Mouse (Mus musculus): ENCODE results near the gene Il1r1.

Gene Il1r1

DNA sequence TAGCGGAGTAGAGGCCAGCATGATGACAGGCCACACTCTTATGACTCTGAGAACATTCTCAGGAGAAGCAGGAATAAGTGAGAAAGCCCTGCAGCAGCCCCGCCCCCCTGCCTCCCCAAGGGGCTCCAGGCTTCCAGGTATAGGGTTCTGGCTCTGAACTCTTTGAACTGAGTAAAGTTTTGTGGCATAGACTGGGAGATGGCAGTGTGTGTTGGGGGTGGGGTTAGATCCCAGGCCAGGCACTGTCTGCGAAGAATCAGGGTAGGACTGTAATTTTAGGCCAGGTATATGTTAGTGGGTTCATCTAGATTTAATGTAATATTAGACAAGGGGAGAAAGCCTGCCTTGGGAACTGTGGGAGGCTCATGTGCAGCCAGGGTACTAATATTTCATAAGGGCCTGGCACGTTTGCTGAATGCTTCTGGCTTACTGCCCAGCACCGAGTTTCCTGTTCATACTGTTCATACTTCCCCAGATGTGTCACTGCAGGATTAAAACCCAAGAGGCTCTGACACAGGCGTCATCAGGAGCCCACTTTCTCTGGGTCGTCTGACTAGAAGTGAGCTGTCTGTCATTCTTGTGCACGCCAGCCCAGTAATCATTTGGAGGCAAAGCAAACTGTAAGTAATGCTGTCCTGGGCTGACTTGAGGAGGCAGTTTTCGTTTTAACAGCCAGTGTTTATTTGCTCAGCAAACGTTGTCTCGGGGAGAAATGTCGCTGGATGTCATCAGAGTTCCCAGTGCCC, at the start of gene Il1r1:
TSS of gene Il1r1 (plus strand) at position 542 of the 746 bp plus-strand sequence.
- peak; percentile 87 to 88 for DNase-seq

DNA sequence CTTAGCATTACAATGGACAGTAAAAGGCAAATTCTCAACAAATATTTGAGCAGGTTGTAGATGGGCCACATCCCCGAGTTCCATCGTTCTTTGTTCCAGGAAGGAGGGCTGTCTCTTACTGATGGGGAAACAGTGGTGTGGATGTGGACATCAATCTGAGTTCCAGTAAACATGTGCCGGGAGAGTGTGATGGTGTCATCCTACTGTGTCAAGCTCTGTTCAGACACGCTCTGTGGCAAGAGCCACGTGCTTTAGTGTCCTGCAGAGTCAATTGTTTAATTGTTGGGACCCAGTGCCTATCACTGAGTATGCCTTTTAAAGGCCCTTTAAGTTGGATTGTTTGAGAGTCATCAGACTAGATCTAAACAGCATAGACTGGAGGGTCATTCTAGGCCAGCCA, 49.8 kb upstream of the Il1r1 start:
- DNase-seq: no peak

DNA sequence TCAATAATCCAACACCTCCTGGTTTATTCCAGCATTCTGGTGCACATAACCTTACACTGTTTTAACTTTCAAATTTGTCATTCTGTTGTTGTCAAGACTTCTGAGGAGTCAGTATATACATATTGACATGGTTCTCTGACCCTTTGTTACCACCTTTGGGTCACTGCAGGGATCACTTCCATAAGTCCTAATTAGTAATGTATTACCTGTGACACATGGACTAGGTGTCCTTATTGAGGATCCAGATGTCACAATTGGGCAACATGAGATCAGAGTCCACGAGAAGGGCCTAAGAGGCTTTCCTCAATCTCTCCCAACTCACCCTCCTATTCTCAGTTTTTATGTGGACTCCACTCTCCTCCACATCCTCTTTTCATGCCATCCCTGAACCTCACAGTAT, 49.1 kb upstream of the Il1r1 start:
- no peak for DNase-seq

DNA sequence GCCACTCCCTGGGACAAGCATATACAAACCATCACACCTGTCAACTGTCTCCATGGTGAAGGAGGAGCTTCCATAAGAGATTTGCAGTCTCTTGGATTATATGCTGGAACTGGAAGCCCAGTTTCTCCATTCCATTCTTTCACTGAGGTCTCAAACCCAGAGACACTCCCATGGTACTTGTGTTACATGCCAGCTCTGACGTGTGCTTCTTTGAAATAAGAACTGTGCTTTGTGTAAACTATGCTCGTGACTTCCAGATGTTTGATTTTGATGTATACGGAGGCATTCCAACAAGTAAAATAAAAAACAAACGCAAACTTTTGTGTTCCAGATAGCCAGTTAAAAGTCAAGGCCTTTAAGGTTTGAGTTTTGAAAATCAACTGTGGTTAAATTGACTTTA, 45.8 kb upstream of the Il1r1 start:
- DNase-seq: no peak

DNA sequence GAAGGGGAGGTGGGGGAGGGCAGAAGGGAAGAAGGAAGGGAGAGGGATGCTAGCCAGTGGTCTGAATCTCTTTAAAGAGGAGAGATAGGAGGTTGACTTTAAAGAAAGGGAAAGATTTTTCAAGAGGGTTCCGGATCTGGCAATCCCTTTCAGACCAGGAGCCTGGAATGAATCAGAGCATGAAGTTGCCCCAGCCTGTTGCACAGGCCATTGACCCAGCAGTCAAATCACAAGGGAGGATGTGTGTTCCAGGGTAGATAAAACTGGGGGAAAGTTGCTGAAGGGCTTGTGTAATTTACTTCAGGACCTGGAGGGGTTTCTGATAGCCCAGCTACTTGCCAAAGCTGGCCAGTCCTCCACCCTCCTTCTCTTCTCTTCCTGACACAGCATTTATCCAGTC, 45.4 kb upstream of the Il1r1 start:
- no peak for DNase-seq

DNA sequence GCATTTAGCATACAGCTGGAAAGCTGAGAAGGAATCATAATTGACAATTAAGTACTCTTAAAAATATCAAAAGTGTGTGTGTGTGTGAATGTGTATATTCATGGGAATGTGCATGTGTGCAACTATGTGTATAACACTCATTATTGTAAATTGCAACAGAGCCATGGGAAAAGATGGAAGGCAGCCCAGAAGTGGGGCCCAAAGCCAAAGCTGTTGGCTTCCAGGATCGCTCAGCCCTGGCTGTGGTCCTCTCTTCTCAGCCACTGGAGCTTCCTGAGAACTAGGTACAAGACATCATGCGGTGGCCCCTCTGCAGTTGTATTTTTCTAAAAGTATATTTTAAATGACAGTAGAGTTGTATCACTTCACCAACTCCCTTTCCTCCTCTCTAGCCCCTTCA, 44.0 kb upstream of the Il1r1 start:
- peak; percentile 33 to 58 for DNase-seq

DNA sequence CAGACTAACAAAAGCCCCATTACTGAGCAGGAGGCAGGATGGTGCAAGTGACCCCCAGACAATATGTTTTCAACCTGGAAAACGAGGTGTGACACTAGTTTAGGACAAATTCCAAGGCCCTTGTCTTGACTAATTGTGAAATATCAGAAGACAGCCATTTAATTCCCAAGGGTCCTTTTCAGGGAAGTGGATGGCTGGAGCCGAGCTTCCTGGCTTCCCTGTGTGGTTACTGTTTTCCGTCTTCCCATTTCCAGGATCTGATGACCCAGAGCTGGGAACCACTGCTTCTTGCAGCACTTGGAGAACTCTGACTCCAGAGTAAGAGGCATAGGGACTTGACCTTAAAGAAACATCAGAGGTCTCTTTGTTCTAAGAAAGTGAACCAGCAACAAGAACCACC, 43.2 kb upstream of the Il1r1 start:
- DNase-seq: no peak

DNA sequence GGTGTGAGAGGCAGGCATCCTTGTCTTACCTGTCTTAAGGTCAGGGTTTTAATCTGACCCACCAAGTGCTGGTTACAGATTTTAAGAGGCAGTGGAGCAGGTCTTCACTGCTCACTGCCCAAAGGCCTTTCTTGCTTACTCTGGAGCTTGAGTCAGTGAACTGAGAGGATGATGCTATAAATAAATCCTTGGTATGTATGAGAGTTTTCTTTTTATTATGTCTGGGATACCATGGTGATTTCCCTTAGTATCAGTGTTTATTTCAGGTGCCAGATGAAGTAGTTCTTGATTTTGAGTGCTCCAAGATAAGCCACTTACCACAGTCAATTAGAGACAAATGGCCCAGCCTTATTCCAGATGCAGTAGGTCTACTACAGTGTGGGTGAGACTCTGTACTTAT, 41.5 kb upstream of the Il1r1 start:
- DNase-seq: no peak

DNA sequence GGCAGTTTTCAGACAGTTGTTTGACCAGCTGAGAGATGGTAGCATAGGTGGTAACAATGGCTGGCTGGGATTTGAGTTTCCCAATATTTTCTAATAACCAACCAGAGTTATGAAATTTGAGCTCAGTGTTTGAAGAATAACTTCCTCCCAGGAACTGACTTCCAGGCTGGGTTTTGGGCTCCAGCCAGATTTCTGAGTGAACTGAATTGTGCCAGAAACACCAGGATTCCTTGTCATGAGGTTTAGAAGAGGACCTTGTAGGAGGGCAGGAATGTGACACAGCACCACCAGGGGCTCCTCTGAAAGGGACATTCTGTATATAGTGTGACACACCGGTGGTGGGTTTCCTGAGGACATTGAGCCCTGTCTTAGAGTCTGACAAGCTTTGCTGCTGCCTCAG, 36.9 kb upstream of the Il1r1 start:
- DNase-seq: peak; percentile 81

DNA sequence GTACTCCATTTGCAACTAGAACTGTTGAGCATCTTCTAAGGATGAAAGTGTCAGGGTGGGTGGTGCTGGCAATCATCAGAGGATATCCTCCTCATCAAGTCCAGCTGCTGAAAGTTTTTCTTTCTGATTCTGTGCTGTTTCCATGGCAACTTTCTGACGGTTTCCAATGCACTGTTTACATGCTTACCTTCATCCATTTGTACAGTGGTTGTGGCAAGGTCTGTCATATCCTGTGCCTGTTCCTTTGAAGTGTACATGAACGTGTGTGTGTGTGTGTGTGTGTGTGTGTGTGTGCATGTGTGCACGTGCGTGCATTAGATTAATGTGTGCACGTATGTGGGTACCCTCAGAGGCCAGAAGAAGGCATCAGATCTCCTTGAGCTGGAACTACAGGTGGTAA, 34.9 kb upstream of the Il1r1 start:
- no peak for DNase-seq

DNA sequence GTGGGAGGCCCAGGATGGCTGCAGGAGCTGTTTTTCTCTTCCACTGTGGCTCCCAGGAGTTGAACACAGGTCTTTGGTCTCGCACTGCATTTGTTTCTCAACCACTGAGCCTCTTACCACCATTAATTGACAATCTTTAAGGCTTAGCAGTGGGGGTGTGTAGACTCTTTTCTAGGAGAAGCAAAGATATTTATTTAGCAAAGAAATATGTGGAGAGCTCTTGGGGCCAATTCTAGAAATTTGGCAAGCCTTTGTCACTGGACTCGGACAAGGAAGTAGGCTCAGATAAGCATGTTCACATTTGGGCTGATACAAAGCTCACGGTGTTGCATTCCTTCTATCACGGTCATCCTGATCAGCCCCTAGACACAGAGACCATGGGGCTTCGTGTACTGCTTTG, 34.0 kb upstream of the Il1r1 start:
- DNase-seq: no peak

DNA sequence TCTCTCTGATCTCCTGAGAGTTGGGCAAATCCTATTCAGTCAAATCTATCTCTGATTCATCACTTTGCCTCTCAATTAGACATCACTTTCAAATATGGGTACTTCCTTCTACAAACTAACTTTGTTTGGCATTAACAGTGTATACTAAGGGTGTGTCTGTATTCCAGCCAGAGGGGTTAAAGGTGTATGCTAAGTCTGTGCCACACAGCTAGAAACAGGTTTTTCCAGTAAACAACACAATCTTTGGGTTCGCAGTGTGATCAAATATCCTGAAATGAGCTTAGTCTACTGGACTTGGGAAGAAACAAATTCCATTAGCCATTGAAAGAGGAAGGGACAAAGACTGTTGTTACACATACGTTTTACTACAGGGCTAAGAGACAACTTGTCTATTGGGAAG, 30.6 kb upstream of the Il1r1 start:
- no peak for DNase-seq

DNA sequence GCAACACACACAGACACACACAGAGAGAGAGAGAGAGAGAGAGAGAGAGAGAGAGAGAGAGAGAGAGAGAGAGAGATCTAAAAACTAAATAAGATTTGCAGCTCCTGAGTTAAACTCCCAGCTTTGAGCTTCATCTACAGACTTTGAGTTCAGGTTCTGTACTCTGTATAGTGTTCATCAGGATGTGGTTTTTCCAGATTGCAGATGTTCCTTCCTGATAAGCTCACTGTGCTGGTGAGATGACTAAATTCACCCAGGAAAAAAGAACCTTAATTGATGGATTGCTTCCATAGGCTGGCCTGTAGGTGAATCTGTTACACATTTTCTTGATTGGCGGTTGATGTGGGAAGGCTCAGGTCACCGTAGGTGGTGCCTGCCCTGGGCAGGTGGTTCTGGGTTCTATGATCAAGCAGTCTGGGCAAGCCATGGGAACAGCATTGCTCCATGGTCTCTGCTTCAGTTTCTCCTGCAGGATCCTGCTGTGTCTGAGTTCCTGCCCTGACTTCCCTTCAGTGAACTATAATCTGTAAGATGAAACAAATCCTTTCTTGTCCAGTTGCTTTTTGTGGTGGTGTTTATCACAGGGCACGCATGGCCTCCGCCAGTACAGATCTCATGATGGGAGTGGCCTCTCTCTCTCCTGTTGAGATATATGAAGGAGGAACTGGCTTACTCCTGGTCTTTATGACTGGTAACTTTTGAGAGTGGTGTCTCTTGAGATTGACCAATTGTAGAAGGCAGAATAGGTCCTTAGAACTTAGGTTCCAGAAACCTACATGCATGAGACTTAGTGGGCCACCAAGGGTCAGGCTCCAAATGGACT, 11.3 kb upstream of the Il1r1 start:
- no peak for DNase-seq

DNA sequence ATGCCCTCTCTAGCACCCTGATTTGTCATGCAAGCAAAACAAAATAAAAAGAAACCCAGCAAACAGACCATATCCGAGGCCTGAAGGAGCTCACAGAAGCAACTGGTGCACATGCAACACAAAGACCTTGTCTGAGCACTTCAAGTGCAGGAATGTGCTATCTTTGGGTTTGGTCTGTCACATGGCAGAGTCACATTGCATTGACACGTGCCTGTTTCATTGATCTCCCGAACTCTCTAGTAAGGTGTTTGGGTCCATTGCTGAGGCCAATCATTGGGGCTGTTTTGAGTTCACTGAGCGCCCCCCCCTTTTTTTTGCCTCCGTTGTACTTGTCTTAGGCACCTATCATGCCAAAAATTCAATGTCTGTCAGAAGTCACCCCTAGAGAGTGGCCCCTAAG, 7.4 kb upstream of the Il1r1 start:
- no peak for DNase-seq

DNA sequence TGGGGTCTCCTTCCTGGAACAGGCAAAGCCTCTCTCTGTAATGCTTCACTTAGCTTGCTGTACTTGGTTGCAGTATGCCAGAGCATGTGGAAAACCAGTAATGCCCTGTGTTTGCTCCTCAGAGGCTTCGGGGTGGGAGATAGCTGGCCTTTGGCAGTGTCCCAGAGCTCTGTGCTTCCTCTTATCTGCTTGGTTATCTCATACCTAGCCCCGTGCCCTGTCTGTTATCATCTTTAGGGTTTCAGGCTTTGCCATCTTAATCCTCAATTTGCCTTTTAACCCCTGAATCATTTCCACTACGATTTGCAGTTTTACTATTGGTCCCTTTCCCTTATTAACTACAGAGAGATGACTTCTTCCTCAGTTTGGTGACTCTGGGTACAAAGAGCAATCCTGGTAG, 6.3 kb upstream of the Il1r1 start:
- no peak for DNase-seq

DNA sequence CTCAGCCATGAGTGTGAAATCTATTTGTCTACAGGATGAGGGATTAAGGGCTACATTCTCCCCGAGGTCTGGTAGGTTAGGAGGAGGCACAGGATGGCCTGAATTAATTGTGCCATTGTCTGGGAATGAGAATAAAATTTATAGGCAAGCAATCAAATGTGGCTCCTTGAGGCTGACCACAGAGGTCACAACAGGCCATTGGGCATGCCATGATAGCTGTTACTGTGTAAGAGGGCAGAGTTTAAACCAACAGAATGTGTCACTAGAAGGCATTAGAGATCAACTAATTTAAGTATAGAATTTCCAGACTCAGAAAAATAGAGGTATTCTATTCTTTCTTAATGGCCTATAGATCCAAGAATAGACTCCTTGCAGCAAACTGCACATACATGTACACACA, 4.3 kb upstream of the Il1r1 start:
- DNase-seq: no peak

DNA sequence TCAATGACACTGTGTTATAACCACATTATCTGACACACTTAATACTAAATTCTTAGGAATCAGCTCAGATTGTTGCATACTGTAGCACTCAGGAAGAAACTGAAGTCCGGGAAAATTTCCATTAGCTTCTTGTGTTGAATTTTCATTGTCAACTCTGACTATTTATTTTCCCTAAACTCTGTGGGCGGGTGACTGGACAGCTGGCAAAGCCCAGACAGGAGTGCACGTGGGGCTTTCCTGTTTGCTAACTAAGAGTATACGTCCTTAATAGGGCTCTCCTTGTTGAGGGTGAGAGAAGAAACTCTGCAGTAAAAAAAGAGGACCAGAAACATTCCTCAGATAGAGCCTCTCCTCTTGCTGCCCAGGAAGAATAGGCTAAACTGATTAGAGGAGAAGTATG, 3.0 kb upstream of the Il1r1 start:
- no peak for DNase-seq

DNA sequence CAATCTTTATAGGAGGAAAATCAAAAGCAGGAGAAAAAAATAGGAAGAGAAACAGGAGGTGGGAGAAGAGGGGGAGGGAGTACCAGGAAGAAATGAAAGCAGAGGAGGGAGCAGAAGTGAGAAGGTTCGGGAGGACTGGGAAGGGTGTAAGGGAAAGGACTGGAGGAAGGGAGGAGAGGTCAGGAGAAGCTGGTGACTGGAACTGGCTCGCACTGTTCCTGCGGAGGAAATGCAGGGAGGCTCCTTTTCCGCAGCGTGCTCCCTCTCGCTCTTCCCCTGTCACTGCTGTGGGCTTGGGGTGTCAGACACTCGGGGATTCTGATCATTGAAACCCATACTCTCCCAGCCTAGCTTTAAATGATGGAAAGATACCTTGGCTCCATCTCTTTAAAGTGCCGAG, 2.2 kb upstream of the Il1r1 start:
- DNase-seq: no peak

DNA sequence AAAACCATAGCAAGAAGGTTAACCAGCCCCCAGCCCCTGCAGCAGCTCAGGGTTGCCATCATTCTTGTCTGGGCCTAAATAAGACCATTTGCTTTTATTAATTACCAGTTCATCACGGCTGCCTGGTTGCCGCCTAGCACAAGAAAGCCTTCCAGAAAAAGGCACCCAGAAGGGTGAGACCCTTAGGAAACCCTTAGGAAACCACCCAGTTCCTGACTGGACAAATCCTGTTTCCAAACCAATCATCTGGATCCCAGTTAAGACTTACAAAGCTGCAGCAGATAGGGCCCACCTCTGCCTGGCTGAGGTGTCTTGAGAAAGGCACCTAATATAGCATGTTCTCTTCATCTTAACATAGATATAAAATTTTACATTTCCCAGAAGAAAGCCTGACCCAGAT, 1.3 kb upstream of the Il1r1 start:
- DNase-seq: no peak

DNA sequence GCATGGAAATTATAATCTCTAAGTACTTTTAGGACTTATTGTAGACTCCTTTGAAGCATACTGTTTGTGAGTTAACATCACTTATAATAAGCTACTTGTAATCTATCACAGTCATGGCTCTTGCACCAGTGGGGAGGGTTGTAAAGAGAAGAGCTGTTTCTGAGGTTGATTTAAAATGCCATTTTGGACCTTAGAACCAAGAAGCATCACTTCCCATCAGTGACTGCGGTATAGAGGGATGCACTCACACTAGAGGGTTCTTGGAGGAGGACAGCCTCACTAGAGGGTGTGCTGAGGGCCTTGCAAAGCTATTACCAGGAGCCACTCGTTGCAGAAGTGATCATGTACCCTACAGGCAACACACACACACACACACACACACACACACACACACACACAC, 700 bp downstream of the Il1r1 start:
- no peak for DNase-seq

DNA sequence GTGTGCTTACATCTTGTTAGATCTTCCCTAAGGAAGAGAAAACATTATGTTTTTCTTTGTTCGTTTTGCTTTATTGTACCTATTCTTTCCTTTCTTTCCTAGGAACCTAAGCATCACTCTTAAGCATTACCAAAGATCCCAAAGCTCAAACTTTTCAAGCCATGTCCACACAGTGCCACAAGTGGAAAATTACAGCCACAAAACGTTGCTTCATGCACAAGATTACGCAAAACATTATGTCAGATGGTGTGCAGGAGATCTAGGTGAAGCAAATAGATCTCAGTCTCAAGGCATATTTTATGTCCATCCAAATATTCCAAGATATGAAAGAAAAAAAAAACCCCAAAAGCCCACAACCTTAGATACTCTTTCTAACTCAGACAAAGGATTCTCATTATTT, 4.2 kb downstream of the Il1r1 start:
- DNase-seq: no peak

DNA sequence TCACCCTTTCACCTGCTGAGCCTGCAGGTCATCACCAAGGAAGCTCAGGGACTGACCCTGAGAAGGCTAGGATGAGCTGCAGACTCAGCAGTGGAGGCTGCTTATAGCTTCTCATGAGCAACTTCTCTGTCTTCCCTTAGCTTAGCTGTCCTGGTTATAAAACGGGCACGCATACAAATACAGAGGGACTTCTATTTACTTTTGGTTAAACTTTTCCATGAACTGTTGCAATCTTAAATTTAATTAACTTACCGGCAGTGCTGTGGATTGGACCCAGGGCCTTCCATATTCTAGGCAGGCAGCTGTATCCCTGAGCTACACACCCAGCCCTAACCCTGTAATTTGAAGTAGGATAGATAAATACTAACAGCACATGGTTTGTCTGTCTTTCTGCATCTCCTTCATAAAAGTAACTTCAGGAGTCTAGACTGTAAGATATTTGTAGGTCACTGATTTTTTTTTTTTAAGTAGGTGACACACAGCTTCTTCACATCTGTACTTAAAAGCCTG, 4.9 kb downstream of the Il1r1 start:
- DNase-seq: no peak

DNA sequence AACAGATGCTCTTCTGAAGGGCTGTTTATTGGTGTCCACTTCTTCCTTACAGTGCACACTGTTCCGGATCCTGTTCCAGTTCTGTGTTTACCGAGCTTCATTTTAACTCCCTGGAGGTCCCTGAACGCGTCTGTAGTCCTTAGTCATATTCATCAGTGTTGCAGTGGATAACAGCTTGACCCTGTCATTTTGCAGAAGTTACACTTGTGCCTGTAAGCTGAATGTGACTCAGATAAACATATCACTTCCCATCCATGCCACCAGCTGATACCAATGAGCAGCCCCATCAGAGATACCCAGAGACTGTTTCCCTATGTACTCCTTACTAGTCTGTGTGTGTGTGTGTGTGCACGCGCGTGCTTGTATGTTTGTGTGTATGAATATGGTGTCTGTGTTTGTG, 5.5 kb downstream of the Il1r1 start:
- no peak for DNase-seq

DNA sequence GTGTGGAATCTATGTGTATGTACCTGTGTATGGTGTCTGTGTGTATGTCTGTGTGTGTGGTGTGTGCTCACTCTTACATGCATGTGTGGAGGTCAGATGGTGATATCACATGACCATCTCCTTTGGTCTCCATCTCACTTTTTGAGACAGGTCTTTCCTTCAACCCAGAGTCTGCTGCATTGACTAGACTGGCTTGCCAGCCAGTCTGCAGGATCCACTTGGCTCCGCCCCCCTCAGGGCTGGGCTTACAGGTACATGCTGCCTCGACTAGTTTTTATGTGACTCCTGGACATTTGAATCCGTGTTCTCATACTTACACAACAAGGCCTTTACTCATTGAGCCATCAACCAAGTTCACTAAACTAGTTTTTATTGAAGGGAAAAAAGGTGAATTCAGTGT, 6.2 kb downstream of the Il1r1 start:
- DNase-seq: no peak
